14 mouse cellular contexts compared by ENCODE assay signal in genomic region chr8:35140775-35141174, GRCm38 (mm10).
"Had no signal": no experiment of that assay in that cellular context is flagged by ENCODE, and none has a peak within 500 bp of the region (broad histone marks: within the 10 kb centered on the region; RNA-seq: fewer than 3 reads in every experiment).

No protein-coding gene starts in this region.

- H3K4me3 ChIP-seq: lung, embryonic 15.5 days; megakaryocyte, embryonic 14.5 days; midbrain, embryonic 13.5 days; midbrain, embryonic 15.5 days; neural tube, embryonic 12.5 days; stomach, embryonic 15.5 days had no signal

- H3K36me3 ChIP-seq: lung, embryonic 15.5 days; midbrain, embryonic 13.5 days; midbrain, embryonic 15.5 days; neural tube, embryonic 12.5 days; stomach, embryonic 15.5 days had no signal

- H3K27ac ChIP-seq: lung, embryonic 15.5 days; macrophage; midbrain, embryonic 13.5 days; midbrain, embryonic 15.5 days; neural tube, embryonic 12.5 days; stomach, embryonic 15.5 days; stomach, postnatal 0 days had no signal

- H3K27me3 ChIP-seq: lung, embryonic 15.5 days; midbrain, embryonic 13.5 days; midbrain, embryonic 15.5 days; neural tube, embryonic 12.5 days; stomach, embryonic 15.5 days had no signal

- H3K4me1 ChIP-seq: megakaryocyte, embryonic 14.5 days; neural tube, embryonic 12.5 days; stomach, embryonic 15.5 days had no signal

- DNase-seq: lung, postnatal 14 days; lung, postnatal 36 days; right cerebral cortex, postnatal 14 days; thymus, adult 2 months; thymus, postnatal 25 days; thymus, postnatal 4 days had no signal
